Mouse (Mus musculus) testis, adult 2 months (tissue): ENCODE results near the gene Ubr4.

Experiments
- CTCF ChIP-seq: fragments of 200-500 bp; IDR thresholded peaks from 2 replicates; pipeline ENCODE4 v1.5.1; 2012; ENCODE audit warnings: low read depth, mild to moderate bottlenecking, inconsistent platforms, low read length, moderate library complexity; ENCODE audit not compliant: control insufficient read depth, insufficient read depth, insufficient replicate concordance
- POLR2A ChIP-seq: fragments of 200-500 bp; IDR thresholded peaks from 2 replicates; pipeline ENCODE4 v1.6.1; 2012; ENCODE audit warnings: low read depth, mild to moderate bottlenecking, inconsistent platforms, low read length, moderate library complexity; ENCODE audit not compliant: control insufficient read depth

DNA sequence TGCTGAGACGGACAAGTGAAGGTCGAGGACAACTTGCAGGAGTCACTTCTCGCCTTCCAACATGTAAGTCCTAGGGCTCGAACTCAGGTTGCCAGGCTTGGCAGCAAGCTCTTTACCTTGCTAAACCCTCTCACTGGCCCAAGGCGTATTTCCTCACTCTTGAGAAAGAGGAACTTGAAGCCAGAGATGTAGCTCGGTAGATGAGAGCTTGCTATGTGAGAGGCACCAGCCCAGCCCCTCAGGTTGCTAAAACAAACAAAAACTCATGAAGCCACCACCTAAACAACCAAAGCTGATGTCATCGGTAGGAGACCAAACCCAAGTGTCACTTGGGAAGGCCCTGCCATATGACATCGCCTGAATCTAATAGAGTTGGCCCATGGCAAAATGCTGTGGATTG, 151.5 kb downstream of the Ubr4 start:
- TF ChIP-seq POLR2A: no peak
- no peak for TF ChIP-seq CTCF
